8 mouse cellular contexts compared by ENCODE assay signal in the genomic region with DNA sequence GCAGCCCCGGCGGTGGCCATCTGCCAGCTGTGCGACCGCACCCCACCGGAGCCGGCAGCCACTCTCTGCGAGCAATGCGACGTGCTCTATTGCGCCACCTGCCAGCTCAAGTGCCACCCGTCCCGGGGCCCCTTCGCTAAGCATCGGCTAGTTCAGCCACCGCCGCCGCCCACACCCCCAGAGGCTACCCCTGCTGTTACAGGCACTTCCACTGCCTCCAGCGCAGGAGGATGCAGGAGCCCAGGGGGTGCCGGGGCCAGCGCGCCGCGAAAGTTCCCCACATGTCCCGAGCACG. TPM values are rescaled to one million over a fixed set of nuclear protein-coding genes. Genes with fewer than 3 reads are reported as not detected.
DNase-seq lines count a peak whose midpoint lies in the region; ATAC-seq and TF ChIP-seq lines count a peak whose summit lies in the region.

No protein-coding gene starts in this region.

- TF ChIP-seq EP300 in stomach, postnatal 0 days (optimal IDR thresholded peaks at IDR 0.05): no peak

- peak overlapping the region; percentile 99 for H3K4me2 ChIP-seq in limb, embryonic 15.5 days
- peak overlapping the region; percentile 86 for H3K4me2 ChIP-seq in midbrain, embryonic 16.5 days (ENCODE audit: low read length)
- peak overlapping the region; percentile 96 for H3K4me2 ChIP-seq in stomach, postnatal 0 days (replicated peaks; ENCODE audit: low read depth)

- no peak overlapping the region for H3K27ac ChIP-seq in limb, embryonic 15.5 days
- peak overlapping the region; percentile 96 for H3K27ac ChIP-seq in midbrain, embryonic 16.5 days (ENCODE audit: low read length)
- H3K27ac ChIP-seq in stomach, postnatal 0 days (replicated peaks): no peak overlapping the region

- H3K4me3 ChIP-seq in limb, embryonic 15.5 days: peak overlapping the region; percentile 54
- H3K4me3 ChIP-seq in midbrain, embryonic 16.5 days (ENCODE audit: low read depth, low read length): peak overlapping the region; percentile 69
- H3K4me3 ChIP-seq in stomach, postnatal 0 days (ENCODE audit: low read depth, low read length): peak overlapping the region; percentile 51

- peak; percentile 34 for DNase-seq in gastrocnemius, postnatal 10 days
- no peak for DNase-seq in gastrocnemius, postnatal 25 days
- DNase-seq in cerebellum, adult 9-10 months: peak; percentile 86
- DNase-seq in frontal cortex, postnatal 10 days (ENCODE audit: low spot score in 2 of 2): peak; percentile 79 to 83
- DNase-seq in kidney, adult 9 months: peak; percentile 23
- peak; percentile 66 for DNase-seq in stomach, postnatal 0 days (ENCODE audit: low spot score)

- peaks cover 31% of the 10 kb centered on the region for H3K4me1 ChIP-seq in limb, embryonic 15.5 days
- H3K4me1 ChIP-seq in midbrain, embryonic 16.5 days (ENCODE audit: control insufficient read depth, insufficient read depth, low read length): peaks cover 46% of the 10 kb centered on the region
- H3K4me1 ChIP-seq in stomach, postnatal 0 days (replicated peaks; ENCODE audit: control insufficient read depth, insufficient read depth): 0 out of 2 replicates have a peak, but pooled peaks cover 4% of the 10 kb centered on the region

- ATAC-seq in limb, embryonic 15.5 days (ENCODE audit: insufficient number of reproducible peaks, low FRiP score, low TSS enrichment, low read depth): no peak
- peak; percentile 25 for ATAC-seq in midbrain, embryonic 16.5 days
- ATAC-seq in stomach, postnatal 0 days (ENCODE audit: low FRiP score, low TSS enrichment): 0 out of 2 replicates have a peak, but pooled peaks have one; percentile 27

- H3K9me3 ChIP-seq in limb, embryonic 15.5 days: no peaks in the 10 kb centered on the region
- no peaks in the 10 kb centered on the region for H3K9me3 ChIP-seq in midbrain, embryonic 16.5 days (replicated peaks; ENCODE audit: control insufficient read depth, low read length, poor library complexity, severe bottlenecking)
- H3K9me3 ChIP-seq in stomach, postnatal 0 days (ENCODE audit: control insufficient read depth, low read length): no peaks in the 10 kb centered on the region

- H3K36me3 ChIP-seq in limb, embryonic 15.5 days: no peaks in the 10 kb centered on the region
- no peaks in the 10 kb centered on the region for H3K36me3 ChIP-seq in midbrain, embryonic 16.5 days (ENCODE audit: control insufficient read depth, insufficient read depth, low read length)
- H3K36me3 ChIP-seq in stomach, postnatal 0 days (ENCODE audit: control insufficient read depth, insufficient read depth, low read length): no peaks in the 10 kb centered on the region

- TF ChIP-seq CTCF in stomach, postnatal 0 days (IDR thresholded peaks at IDR 0.05; ENCODE audit: low read depth): peak; percentile 53

- WGBS in limb, embryonic 15.5 days: under 1% methylated on average over 25 of the region's 25 CpGs
- WGBS in midbrain, embryonic 16.5 days: 0% methylated on average over 25 of the region's 25 CpGs
- 0% methylated on average over 17 of the region's 25 CpGs for WGBS in stomach, postnatal 0 days

- peaks cover 86% of the 10 kb centered on the region for H3K27me3 ChIP-seq in limb, embryonic 15.5 days
- H3K27me3 ChIP-seq in midbrain, embryonic 16.5 days (ENCODE audit: control insufficient read depth, insufficient read depth, low read depth, low read length): no peaks in the 10 kb centered on the region
- H3K27me3 ChIP-seq in stomach, postnatal 0 days (ENCODE audit: control insufficient read depth, insufficient read depth, low read length): peaks cover 24% of the 10 kb centered on the region

- no peak overlapping the region for H3K9ac ChIP-seq in limb, embryonic 15.5 days
- H3K9ac ChIP-seq in midbrain, embryonic 16.5 days (ENCODE audit: low read depth, low read length): peak overlapping the region; percentile 83
- H3K9ac ChIP-seq in stomach, postnatal 0 days (ENCODE audit: low read length): no peak overlapping the region

RNA-seq across cellular contexts. Expression of a gene that starts 1.5 kb away (rescaled TPM):
- under 1 TPM; 0.18 to 0.23 TPM for total RNA-seq in gastrocnemius, postnatal 10 days (2021)
- under 1 TPM; 0.13 to 0.21 TPM for total RNA-seq in gastrocnemius, postnatal 25 days (2021)
- 0.06 and 0.14 TPM in 2 replicates for polyA plus RNA-seq in limb, embryonic 15.5 days (2015; fragmentation: Nextera tagmentation; extraction: Ambion mirVana)
- 28.0 and 29.5 TPM in 2 replicates for polyA plus RNA-seq in midbrain, embryonic 16.5 days (2015; fragmentation: Nextera tagmentation; extraction: Ambion mirVana)
- polyA plus RNA-seq in stomach, postnatal 0 days (2015; fragmentation: Nextera tagmentation; extraction: Ambion mirVana): 0.23 and 0.33 TPM in 2 replicates

RNA-seq across cellular contexts. Expression of a gene that starts 42.8 kb away (rescaled TPM):
- total RNA-seq in gastrocnemius, postnatal 10 days (2021): under 1 TPM; 0.70 to 0.94 TPM
- total RNA-seq in gastrocnemius, postnatal 25 days (2021): under 1 TPM; 0.40 to 0.74 TPM
- polyA plus RNA-seq in limb, embryonic 15.5 days (2015; fragmentation: Nextera tagmentation; extraction: Ambion mirVana): 5.5 and 7.4 TPM in 2 replicates
- 0.26 and 0.40 TPM in 2 replicates for polyA plus RNA-seq in midbrain, embryonic 16.5 days (2015; fragmentation: Nextera tagmentation; extraction: Ambion mirVana)
- 12.5 and 13.0 TPM in 2 replicates for polyA plus RNA-seq in stomach, postnatal 0 days (2015; fragmentation: Nextera tagmentation; extraction: Ambion mirVana)

Comparison
In these comparisons a context has a peak if more than half of its experiments do, and no peak if none do; other contexts are left out.
1. RNA of a gene that starts 1.5 kb away (polyA plus RNA-seq): 28.0 to 29.5 TPM in midbrain, embryonic 16.5 days; 0.23 to 0.33 TPM in stomach, postnatal 0 days and 0.06 to 0.14 TPM in limb, embryonic 15.5 days; every median in the first group is over 10 times any median in the second.
2. Peak in every context shown above with its lines, with median percentiles within 50 percentile points of each other: H3K4me2 ChIP-seq and H3K4me3 ChIP-seq.